Mouse (Mus musculus) lung, adult 2 months (tissue): ENCODE data around the gene Slc16a10.

Experiments
- CTCF ChIP-seq: fragments of 200-500 bp; IDR thresholded peaks from 2 replicates; pipeline ENCODE4 v1.5.1; 2011; ENCODE audit warnings: mild to moderate bottlenecking, low read length, control low read depth; ENCODE audit not compliant: insufficient read depth
- POLR2A ChIP-seq: fragments of 200-500 bp; IDR thresholded peaks from 2 replicates; pipeline ENCODE4 v1.6.1; 2011; ENCODE audit warnings: low read depth, mild to moderate bottlenecking, control low read depth, low read length, borderline replicate concordance; ENCODE audit errors: extremely low read depth

- TF ChIP-seq CTCF (no peak), POLR2A (no peak)
Observed at GRCm38 (mm10) chr10:40026546-40026945, 115.5 kb downstream of the Slc16a10 start.
